Mouse (Mus musculus) lung, postnatal 36 days (tissue): ENCODE measurements around the gene Sema4d.

Experiments
- DNase-seq: peaks from one replicate; pipeline ENCODE4 v3.0.0; 2022; ENCODE audit warnings: mixed read lengths

Gene Sema4d

DNA sequence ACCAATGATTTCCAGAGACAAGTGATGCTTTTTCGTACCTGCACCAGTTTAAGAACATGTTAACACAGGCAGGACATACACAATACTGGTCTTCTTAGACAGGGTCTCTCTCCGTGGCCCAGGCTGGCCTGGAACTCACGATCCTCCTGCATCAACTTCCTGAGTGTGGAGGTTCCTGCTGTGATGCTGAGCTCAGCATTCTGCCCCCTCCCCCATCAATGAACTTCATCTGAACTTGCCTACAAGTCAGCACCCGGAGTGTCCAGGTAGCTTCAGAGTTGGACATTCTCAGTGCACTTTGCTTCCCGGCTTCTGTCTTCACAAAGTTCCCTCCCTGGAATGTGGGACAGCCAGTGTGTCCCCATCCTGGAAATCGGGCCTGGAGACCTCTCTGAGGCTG lies 69.0 kb downstream of the Sema4d start:
- no peak for DNase-seq

DNA sequence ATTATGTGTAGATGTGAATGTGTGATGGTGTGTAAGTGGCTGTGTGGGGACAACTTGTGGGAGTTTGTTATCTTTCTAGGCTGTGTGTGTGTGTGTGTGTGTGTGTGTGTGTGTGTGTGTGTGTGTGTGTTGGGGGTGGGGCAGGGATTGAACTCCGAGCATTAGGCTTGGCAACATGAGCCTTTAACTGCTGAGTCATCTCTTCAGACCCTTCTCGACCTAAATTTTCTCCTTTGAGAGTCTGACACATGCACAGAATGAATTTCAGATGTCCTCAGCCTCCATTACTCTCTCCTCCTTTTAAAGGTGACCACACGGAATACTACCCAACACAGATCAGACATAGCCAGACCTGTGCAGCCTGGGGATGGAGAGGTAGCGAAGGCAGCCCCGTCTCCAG lies 70.4 kb downstream of the Sema4d start:
- DNase-seq, result no peak

DNA sequence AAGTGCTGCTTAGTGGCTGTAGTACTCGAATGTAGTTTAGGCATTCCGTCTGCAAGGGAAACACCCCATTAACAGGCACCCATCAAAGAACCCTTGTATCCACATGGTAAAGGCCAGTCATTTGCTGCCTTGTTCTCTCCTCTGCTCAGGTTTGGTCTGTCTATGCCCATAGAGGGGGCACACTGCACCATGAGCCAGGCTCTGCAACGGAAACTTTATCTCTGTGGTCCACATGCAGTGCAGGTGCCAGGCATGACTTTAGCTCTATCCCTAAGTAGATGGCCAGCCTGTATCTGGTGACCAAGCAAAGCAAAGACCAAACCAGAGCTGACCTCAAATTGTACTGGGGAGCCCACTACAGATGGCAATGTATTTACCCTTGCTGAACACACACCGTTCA lies 73.0 kb downstream of the Sema4d start:
- no peak for DNase-seq

DNA sequence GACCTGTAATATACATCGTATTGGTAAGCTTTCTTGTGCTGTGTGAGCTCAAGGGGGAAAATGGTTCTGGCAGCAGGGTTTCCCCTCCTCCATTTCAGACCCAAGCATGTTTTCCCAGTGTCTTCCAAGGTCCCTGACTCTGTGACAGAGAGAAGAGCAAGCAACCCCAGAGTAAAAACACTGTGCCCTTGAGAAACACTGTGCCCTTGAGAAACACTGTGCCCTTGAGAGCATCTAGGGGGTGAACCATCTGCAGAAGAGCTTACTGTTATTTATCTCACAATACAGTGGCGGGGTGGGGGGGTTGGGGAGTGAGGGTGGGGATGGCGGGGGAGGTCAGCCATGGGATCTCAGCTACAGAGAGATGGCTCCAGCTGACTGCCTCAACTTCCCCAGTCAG lies 74.3 kb downstream of the Sema4d start:
- no peak for DNase-seq

DNA sequence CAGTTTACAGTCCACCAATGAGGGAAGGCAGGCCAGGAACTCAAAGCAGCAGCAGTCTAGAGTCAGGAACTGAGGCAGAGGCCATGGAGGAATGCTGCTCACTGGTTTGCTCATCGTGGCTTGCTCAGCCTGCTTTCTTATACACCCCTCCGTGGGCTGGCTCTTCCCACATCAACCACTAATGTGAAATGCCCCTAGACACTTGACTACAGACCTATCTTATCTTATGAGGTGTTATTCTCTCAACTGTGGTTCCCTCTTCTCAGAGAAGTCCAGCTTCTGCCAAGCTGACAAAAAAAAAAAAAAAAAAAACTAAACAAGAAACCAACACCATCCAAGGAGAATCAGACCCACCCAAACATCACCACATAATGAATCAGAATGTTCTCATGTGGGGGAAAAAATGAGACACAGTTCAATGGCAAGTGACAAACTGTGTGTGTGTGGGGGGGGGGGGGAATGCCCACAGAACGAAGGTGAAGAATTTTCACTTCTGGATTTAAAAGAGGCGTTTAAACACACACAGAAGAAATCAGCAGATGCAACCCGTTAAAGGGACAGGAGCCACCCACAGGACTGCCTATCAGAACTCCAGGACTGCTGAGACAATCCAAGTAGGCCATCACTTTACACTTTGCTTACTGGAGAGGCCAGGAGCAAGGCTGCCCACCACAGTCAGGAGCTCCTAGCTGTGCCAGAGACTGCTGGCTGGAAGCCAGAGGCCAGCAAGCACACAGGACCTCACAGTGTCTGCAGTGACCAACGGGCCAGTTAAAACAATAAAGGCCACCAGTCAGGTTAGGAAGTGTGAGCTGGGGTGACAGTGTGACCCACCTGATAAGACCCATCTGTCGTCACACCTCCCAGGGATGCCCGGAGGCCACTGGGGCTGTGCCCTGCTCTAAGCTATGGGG lies 76.9 kb downstream of the Sema4d start:
- DNase-seq, result no peak

DNA sequence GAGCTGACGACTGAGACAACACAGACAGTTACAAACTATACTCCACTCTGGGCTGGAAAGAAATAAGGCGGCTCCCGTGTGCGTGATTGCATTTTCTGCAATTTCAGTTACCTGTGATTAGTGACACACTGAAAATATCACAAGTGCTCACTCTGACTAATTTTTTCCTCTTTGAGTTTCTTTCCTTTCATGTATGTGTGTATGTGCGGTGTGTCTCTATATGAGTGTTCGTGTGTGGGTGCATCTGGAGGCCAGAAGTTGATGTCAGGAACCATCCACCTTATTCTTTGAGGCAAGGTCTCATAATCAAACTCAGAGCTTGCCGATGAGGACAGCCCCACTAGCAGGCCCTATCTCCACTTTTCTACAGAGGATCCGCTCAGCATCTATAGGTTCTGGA lies 81.5 kb downstream of the Sema4d start:
- no peak for DNase-seq

DNA sequence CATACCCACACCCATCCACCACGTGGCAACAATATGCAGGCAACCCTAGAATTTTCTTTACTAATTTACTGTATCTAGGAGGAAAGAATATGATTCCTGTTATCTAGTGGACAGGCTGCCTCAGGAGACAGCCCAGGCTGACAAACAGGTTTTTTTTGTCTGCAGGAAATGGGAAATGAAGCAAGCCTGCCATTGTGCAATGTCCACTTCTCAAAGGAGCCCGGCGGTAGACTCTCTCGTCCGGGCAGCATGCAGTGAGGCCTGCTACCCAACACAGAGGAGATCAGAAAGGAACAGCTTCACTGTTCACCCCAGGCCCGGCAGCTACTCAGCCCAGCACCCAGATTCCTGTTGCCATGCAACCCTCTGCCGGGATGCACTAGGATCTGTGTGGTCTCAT lies 82.8 kb downstream of the Sema4d start:
- DNase-seq, result peak; percentile 83

DNA sequence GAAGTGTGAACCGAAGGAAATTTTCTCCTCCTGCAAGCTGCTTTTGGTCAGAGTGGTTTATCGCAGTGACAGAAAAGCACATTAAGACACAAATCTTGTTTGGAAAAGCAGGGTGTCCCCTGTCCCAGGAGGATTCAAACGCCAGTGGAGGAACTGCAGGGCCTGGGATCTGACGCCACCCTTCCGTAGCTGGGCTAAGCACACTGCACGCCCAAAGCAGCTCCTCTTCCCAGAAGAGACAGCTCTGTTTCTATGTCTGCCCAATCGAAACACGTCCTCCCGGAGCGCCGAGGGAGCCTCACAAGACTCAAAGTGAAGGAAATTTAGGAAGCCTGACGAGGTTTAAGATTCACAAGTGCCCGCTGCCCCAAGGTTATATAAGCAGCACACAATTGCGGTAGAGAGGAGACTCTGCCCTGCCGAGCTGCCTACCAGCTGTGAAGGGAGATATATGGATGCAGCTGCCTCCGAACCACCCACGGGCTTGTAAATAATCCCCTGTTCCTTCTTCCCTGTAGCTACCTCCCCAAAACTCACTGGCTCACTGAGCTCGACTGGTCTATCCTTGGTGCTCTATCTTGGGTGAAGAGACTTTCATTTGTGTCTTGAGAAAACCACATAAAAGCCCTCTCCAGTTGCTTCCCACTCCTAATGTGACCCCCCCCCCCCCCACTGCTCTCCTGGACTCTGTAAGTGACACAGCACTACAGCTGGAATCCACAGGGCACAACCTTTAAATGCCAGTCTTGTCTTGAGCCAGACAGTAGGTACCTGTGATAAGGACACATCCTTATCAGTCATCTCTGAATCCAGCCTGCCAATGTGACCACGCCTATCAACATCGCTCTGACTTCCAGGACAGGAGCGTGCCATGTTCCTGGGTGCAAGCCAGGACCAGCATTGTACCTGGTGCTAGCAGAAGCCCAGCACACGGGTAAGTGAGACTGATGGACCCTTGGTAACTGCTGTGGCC lies 87.4 kb downstream of the Sema4d start:
- no peak for DNase-seq

DNA sequence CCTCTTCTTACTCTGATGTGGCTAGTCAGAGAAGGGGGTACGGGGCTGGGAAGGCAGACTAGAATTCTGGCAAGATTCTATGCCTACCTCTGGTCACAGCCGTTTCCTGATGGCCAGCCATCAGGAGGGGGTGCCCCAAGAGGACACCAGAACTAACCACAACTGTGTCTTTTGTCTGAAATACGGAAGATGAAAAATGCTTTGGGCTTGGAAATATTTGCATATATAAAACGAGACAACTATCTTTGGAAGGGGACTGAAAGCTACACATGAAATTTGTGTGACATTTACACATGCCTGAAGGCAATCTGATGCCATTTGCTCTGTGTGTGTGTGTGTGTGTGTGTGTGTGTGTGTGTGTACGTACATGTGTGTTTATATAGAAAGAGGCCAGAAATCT lies 89.7 kb downstream of the Sema4d start:
- no peak for DNase-seq

DNA sequence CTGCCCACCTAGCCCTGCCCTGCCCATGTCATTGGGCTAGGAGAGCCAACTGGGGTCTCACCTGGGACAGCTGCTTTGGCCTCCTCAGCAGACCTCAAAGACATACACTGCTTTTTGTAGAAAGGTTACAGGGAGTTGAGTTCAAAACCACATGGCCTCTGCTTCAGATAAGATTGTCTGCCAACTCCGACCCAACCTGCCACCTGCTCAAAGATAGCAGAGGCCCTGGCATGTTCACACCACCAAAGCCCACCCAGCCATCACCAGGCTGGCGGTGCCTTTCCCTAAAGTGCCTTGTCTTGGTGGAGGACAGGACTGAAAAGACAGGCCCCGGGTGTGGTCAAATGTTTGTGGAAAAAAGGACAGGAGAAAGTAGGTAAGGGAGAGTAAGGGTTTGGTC lies 95.2 kb downstream of the Sema4d start:
- DNase-seq, result no peak

DNA sequence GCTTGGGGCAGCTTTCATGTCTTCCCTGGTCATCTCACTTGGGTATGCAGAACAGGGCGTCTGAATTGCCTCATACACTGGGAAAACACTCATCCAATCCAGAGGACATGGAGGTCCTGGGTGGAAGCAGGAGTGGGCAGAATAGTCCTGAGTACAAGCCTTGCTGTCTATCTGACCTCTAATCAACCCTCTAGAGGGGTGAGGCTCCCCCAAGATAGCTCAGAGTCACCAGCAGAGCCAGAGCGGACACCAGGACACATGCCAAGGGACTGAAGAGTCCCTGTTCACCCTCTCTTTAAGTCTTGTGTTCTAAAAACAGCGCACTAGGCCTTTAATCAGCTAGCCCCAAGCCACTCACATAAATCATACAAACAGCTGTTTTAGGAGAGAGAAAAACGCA lies 95.7 kb downstream of the Sema4d start:
- DNase-seq, result no peak

DNA sequence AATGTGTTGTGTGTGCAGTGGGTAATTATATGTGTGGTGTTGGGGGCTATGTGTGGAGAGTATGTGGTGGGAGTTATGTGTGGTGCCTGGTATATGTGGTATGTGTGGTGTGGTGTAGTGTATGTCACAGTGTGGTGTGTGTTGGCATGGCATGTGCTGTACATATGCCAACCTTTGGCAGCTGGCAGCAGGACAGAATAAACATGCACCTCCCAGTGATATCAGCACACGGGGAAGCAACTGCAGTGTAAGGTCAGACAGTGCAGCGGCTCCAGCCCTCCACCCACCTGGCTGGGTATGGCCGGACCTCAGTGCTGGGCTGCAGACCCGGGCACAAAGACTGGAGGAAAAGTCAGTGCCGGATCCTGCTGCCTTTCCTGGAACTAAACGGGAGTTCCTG lies 96.1 kb downstream of the Sema4d start:
- DNase-seq, result no peak

DNA sequence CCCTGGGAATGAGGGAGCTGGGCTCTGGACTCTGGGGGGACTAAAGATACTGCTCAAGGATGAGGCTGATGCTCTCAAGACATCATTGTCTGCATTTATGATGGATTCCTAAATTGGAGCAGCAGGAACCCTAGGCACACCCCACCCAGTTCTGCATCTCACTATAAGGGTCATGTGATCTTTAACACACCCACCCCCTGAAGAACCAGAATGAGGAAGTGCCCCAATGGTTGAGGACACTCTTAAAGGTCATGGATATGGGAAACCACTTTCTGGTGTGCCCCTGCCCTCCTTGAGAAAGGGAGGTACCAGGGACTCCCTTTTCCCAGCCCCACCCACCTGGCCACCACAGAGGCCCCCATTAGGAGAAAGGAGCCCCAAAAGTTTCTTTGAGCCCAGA lies 97.1 kb downstream of the Sema4d start:
- DNase-seq, result no peak

DNA sequence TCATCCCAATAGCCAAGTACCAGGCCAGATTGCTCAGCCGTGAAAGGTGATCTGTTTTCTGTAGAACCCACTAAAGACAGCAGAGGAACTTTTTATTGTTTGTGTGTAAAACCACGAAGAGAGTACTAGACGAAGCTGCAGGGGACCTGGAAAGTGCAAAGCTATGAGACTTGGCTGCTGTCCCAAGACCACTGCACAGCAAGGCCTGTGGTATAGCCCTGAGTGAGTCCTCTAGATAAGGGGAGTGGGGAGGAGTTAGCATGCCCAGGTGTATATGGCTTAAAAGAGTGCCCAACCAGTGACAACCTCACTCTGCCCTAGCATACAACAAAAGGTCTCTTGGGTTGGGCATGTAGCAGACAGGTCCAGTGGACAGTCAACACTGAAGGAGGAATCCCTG lies 104.9 kb downstream of the Sema4d start:
- DNase-seq, result no peak

DNA sequence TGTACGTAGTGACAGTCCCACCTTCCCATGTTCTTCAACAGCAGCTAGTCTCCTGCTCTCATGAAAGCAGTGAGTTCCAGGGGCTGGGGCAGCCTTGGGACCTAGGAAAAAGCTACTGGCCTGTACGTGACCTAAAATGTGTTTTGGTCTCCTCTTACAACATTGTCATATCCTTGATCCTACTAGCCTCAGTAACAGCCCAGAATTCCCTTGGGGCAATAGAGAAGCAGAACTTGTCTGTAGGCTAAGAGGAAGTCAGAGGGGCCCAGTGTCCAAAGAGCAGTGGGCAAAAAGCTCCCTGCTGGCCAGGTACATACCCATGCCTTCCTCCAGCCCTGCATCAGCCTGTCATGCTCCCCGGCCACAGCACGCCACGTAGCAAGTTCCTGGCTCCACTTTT lies 106.6 kb downstream of the Sema4d start:
- DNase-seq, result no peak

DNA sequence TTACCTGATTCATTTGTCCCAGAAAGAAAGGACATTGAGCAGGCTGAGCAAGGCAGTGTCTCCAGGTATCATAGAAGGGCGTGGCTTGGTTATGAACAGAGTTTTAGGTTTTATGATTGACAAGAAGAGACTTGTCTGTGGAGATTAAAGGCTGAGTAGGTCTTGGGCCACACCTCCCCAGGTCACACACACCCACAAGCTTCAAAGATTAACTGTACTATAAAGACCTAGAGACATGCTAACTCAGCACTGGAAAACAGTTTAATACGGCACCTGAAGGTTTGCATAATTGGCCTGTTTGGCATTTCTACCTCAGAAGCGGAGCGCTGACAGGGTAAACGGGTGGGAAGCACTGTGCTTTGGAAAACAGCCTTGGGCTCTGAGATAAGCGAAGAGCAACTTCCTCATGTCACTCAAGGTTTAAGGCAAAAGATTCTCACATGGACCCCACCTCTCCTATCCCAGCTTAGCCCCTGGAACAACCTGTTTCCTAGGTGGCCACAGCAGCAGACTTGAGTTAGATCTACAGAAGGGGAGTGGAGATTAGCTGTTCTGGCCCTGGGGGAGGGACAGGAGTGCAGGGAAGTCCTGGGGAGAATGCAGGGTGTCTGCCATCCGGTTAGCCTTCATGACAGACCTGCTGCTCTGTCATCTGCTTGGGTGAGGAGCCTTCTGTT lies 108.1 kb downstream of the Sema4d start:
- DNase-seq, result no peak

DNA sequence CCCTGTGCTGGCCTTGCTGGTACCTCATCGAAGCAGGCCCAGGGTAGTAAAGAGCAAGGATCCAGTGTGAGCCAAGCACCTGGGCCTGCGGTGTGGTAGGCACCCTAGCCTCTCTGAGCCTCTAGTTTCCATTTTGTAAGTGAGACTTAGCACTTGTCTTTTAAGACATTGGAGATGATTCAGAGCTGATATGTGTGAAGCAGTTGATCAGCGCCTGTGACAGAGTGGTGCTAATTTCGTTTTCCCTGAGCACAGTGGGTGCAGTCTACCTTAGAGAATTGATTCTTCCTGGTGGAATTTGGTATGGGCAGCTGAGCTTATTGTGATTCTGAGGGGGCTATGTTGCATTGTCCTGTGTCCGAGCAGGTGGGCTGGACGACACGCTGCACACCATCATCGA lies 111.9 kb downstream of the Sema4d start:
- DNase-seq, result no peak

DNA sequence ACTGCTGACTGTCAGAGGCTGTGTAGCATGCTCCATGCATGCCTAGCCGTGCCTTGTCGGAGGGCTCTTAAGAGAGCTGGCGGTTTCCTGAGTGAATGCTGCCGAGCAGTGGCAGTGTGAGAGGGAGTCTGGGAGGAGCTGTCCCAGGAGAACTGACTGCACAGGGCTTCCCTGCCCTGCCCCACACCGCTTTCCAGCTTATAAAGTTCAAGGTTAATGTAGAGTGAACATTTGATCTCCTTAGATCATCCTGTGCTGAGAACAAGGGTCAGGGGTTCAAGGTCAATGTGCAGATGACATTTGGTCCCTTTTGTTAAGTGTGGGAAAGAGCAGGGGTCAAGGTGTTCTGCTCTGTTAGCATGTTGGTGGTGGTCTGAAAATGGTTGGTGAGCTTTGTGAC lies 112.5 kb downstream of the Sema4d start:
- no peak for DNase-seq

DNA sequence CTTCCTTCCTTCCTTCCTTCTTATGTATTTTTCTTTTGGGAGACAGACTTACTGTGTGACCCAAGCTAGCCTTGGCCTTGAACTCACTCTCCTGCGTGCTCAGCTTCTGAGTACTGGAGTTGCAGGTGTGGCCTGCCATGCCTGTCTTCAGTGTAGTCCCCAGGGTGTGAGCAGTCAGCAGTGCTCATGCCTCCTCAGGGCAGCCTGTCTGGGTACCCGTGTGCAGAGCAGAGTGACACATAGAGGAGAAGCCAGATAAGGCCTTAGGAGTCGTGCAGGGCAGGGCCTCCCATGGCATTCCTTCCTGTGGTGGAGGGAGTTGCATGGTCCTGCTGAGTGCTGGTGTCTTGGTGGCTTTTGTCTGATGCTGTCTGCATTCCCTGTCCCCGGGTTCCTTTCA lies 114.2 kb downstream of the Sema4d start:
- no peak for DNase-seq

DNA sequence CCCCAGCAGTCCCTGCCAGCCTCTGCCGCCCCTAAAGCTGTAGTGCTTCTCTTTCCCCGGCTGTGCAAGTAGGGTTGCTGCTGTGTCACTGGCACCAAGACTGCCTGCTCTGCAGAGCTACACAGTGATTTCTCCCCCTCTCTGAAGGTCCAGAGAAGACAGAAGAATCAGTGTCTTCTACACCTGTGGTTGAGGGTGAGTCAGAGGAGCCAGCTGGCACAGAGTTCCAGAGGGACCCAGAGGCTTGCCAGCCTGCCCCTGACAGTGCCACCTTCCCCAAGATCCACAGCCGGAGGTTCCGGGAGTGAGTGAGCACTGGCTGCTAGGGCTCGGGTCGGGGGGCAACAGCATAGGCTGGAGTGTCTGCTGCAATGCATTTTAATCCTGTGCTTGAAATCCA lies 114.9 kb downstream of the Sema4d start:
- no peak for DNase-seq

DNA sequence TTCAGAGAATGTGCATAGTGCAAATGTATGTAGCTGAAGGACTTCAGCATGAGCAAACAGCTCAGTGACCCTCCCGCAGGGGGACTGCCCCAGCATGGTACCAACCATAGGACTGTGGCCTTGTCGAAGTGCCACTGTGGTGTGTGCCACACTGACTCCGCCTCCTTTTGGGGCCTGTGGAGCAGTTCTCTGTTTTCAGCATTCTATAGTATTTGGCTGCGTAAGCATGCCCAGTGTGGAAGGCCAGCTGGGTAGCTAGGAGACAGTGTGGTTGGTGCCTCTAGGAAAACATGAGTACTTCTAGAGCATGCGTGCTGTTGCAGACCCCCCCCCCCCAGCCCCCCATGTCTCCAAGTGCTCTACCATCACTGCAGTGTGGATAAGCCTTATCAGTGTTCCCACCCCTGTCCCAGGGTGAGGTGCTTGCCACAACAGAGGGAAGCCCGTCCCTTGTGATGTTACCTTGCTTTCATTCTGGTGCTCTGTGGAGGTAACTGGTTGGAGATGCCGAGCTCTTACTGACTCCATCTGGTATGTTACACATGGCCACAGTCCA lies 115.8 kb downstream of the Sema4d start:
- no peak for DNase-seq

DNA sequence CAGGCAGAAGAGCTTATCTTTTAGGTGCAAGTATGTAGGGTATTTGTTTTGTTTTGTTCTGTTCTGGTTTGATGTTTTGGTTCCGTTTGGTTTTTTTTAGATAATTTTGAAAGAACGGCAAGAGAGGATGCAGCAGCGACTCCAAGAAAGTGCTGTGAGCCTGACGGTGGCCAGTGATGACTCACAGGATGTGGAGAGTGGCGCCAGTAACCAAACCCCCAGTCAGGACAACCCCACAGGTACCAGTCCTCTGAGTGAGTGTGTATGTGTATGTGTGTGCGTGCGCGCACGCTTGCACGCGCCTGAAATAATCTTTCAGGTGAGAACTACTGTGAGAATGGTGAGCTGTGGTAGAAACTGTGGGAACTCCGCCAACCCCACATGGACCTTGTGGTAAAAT lies 116.5 kb downstream of the Sema4d start:
- DNase-seq, result no peak

DNA sequence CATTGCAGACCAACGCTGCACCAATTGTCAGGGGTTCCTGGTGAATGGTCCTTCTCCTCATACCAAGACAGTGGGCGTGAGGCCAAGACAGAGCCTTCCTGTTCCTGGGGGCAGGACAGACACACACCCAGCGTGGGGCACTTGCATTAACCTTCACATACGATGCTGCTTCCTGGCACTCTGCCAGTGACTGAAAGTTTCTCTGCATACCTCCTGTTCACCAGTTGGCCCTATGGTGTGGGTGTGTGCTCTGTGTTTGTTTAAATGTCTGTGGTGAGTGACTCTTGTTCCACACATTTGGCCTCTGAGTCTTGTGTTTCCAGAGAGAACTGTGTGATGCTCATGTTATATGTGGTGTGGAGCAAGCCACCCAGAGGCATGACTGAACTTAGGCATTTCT lies 116.9 kb downstream of the Sema4d start:
- no peak for DNase-seq
